Mouse (Mus musculus): ENCODE data around the gene Papln. TPM values are rescaled to one million over a fixed set of nuclear protein-coding genes. Genes with fewer than 3 reads are reported as not detected.

Gene Papln
- polyA plus RNA-seq, 1 experiment from 2014 or later, result not detected

DNA sequence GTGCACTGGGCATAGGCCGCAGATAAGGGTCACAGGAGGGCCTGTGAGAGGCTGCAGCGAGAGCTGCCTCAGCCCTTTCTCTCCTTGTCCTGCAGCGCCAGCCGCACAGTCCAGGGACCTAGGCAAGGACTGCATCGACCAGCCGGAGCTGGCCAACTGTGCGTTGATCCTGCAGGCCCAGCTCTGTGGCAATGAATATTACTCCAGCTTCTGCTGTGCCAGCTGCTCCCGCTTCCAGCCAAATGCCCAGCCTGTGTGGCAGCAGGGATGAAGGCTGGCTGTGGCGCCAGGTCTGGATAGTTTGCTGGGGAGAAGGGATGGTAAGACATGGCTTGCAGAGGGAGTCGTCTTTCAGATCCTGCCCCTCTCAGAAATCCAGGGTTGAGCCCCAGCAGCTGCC is 28.3 kb downstream of the Papln start:
- no peak overlapping the region for H3K27ac ChIP-seq (ENCODE audit: low read depth, low read length)
- H3K9ac ChIP-seq (ENCODE audit: low read length), result no peak overlapping the region
- no peak overlapping the region for H3K4me3 ChIP-seq (ENCODE audit: low read depth, low read length)
- DNase-seq (ENCODE audit: low spot score, missing footprints), result no peak
- ATAC-seq (ENCODE audit: low FRiP score), result no peak
- 87% methylated on average over 10 of the region's 10 CpGs for WGBS
- no peaks in the 10 kb centered on the region for H3K9me3 ChIP-seq (ENCODE audit: control insufficient read depth, low read length)
- H3K36me3 ChIP-seq (ENCODE audit: control insufficient read depth, insufficient read depth, low read length), result peaks cover 2% of the 10 kb centered on the region; the same call in 1 of the 2 replicates
- H3K4me1 ChIP-seq (ENCODE audit: control insufficient read depth, insufficient read depth, low read length), result no peaks in the 10 kb centered on the region
- no peak overlapping the region for H3K4me2 ChIP-seq
- H3K27me3 ChIP-seq (ENCODE audit: control insufficient read depth, insufficient read depth, low read length), result no peaks in the 10 kb centered on the region

DNA sequence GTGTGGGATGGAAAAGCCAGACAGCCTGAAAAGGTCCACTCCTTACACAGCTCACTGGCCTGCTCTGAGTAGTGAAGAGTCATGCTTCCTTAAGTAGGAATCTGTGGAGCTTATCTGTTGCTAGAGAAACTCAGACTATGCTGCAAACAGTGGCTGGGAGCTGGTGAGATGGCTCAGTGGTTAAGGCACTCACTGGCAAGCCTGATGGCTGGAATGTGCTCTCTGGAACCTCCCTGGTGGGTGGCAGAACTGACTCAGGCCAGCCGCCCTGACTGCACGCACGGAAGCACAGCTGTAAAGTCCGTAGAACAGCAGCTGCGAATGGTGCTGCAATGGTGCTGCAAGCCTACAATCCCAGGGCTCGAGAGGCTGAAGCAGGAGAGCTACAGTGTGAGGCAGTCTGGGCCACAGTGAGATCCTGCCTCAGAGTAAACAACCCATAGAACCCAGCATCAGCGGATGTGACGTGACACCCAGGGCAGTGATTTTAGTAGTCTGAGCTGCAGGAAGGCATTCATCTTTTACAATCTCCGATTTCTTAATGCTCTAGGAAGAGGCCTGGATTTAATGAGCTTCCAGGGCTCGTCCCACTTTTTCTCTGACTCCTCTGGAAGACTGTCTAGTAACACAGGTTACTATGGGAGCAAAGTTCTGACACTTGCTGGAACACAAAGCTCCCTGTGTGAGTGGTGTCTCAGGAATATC is 29.4 kb downstream of the Papln start:
- DNase-seq (ENCODE audit: low spot score, missing footprints), result peak; percentile 61
- no peaks in the 10 kb centered on the region for H3K4me1 ChIP-seq (ENCODE audit: control insufficient read depth, insufficient read depth, low read length)
- peaks cover 2% of the 10 kb centered on the region; the same call in 1 of the 2 replicates for H3K36me3 ChIP-seq (ENCODE audit: control insufficient read depth, insufficient read depth, low read length)
- H3K27ac ChIP-seq (ENCODE audit: low read depth, low read length), result no peak overlapping the region
- WGBS, result 75% methylated on average over 10 of the region's 10 CpGs
- no peak overlapping the region for H3K4me3 ChIP-seq (ENCODE audit: low read depth, low read length)
- H3K9me3 ChIP-seq (ENCODE audit: control insufficient read depth, low read length), result no peaks in the 10 kb centered on the region
- H3K27me3 ChIP-seq (ENCODE audit: control insufficient read depth, insufficient read depth, low read length), result no peaks in the 10 kb centered on the region
- H3K4me2 ChIP-seq, result no peak overlapping the region
- ATAC-seq (ENCODE audit: low FRiP score), result no peak
- H3K9ac ChIP-seq (ENCODE audit: low read length), result no peak overlapping the region

DNA sequence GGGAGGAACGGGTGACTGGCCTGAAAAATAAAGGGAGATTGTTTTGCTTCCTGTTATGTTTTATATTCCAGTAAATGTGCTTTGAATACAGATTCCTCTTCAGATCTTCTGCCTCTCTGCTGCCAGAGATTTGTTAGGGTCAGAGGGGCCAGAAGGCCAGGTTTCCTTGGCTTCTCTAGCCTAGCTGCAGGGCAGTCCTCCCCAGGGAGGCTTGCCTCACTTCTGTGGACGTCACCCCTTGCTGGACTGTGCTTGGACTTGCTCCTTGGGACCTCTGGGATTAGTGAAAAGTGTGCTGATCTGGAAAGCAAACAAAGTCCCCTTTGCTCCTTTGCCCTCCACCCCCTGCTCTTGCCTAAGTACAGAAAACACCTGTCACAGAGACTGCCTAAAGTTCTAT is 31.6 kb downstream of the Papln start:
- DNase-seq (ENCODE audit: low spot score, missing footprints), result peak; percentile 73
- H3K27me3 ChIP-seq (ENCODE audit: control insufficient read depth, insufficient read depth, low read length), result no peaks in the 10 kb centered on the region
- H3K9me3 ChIP-seq (ENCODE audit: control insufficient read depth, low read length), result no peaks in the 10 kb centered on the region
- H3K4me1 ChIP-seq (ENCODE audit: control insufficient read depth, insufficient read depth, low read length), result no peaks in the 10 kb centered on the region
- no peak overlapping the region for H3K4me3 ChIP-seq (ENCODE audit: low read depth, low read length)
- WGBS, result 55% methylated on average over 2 of the region's 2 CpGs
- H3K4me2 ChIP-seq, result no peak overlapping the region
- no peak overlapping the region for H3K27ac ChIP-seq (ENCODE audit: low read depth, low read length)
- H3K36me3 ChIP-seq (ENCODE audit: control insufficient read depth, insufficient read depth, low read length), result peaks cover 2% of the 10 kb centered on the region; the same call in 1 of the 2 replicates
- no peak for ATAC-seq (ENCODE audit: low FRiP score)
- no peak overlapping the region for H3K9ac ChIP-seq (ENCODE audit: low read length)

DNA sequence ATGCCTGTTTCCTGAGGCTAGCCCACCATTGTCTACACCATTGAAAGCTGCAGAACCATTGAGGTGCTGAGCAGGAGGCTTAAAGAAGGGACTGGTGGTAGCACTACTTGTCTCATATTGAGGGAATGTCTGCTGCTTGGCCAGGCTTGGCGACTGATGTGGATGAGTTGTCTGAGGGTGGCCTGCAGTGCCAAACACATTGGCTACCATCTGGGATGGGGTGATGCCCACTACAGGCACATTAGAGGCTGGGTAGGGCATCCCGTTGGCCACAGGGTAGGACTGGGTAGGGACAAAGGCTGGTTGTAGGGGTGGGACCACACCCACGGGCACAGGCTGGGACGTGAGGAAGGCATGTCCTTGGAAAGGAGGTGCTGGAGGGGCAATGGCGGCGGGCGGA is 32.2 kb downstream of the Papln start:
- H3K27ac ChIP-seq (ENCODE audit: low read depth, low read length), result no peak overlapping the region
- peak; percentile 51 for DNase-seq (ENCODE audit: low spot score, missing footprints)
- no peak for ATAC-seq (ENCODE audit: low FRiP score)

DNA sequence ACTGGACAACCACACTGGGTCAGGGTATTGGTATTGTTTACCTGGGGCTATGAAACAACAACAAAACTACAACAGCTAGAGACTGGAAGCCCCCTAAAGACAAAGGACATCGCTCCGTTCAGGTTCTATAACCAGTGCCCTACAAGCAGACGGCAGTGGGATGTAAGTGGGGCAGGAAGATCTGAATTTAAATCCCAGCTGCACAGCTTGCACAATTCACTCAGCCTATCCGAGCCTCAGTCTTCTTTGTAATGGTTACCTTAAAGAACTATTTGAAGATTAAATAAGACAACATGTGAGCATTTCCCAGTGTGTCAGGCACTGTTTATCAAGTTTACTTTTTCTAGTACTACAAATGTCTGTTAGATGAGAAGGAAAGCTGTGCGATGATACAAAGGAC is 34.9 kb downstream of the Papln start:
- no peak for ATAC-seq (ENCODE audit: low FRiP score)

More for the DNA sequence above, 32.2 kb downstream of the Papln start:
- Histone ChIP-seq H3K9ac (ENCODE audit: low read length) (no peak overlapping the region), H3K4me3 (ENCODE audit: low read depth, low read length) (no peak overlapping the region), H3K36me3 (ENCODE audit: control insufficient read depth, insufficient read depth, low read length) (peaks cover 2% of the 10 kb centered on the region; the same call in 1 of the 2 replicates), H3K4me1 (ENCODE audit: control insufficient read depth, insufficient read depth, low read length) (no peaks in the 10 kb centered on the region), H3K4me2 (no peak overlapping the region), H3K27me3 (ENCODE audit: control insufficient read depth, insufficient read depth, low read length) (no peaks in the 10 kb centered on the region), H3K9me3 (ENCODE audit: control insufficient read depth, low read length) (no peaks in the 10 kb centered on the region)
- WGBS, result 89% methylated on average over 7 of the region's 7 CpGs

DNA sequence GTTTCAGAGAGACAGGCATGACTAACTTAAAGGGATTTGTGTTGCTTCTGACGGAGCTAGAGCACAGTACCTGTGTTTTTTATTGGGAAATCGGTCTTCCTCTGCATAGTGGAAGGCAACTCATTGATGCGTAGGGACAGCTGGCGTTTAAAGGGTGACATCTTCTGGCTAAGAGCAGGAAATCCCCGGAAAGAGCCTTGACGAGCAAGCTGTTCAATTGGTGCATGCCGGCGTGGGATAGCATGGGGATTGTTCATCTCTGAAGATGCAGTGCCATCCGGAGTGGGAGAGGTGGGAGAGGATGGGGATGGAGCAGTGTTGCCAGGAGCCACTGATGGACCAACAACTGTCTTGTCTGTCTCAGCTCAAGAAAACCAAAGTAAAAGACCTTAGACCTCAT is 37.5 kb downstream of the Papln start:
- Histone ChIP-seq H3K4me1 (ENCODE audit: control insufficient read depth, insufficient read depth, low read length) (no peaks in the 10 kb centered on the region), H3K9me3 (ENCODE audit: control insufficient read depth, low read length) (no peaks in the 10 kb centered on the region; the same call in 1 of the 2 replicates), H3K9ac (ENCODE audit: low read length) (no peak overlapping the region), H3K36me3 (ENCODE audit: control insufficient read depth, insufficient read depth, low read length) (peaks cover 13% of the 10 kb centered on the region), H3K27ac (ENCODE audit: low read depth, low read length) (no peak overlapping the region), H3K27me3 (ENCODE audit: control insufficient read depth, insufficient read depth, low read length) (no peaks in the 10 kb centered on the region), H3K4me2 (no peak overlapping the region), H3K4me3 (ENCODE audit: low read depth, low read length) (no peak overlapping the region)
- WGBS, result 63% methylated on average over 9 of the region's 9 CpGs
- ATAC-seq (ENCODE audit: low FRiP score), result no peak
- DNase-seq (ENCODE audit: low spot score, missing footprints), result peak; percentile 69

More for the DNA sequence above, 34.9 kb downstream of the Papln start:
- WGBS, result 86% methylated on average over 5 of the region's 5 CpGs
- H3K4me1 ChIP-seq (ENCODE audit: control insufficient read depth, insufficient read depth, low read length), result no peaks in the 10 kb centered on the region
- no peaks in the 10 kb centered on the region; the same call in 1 of the 2 replicates for H3K36me3 ChIP-seq (ENCODE audit: control insufficient read depth, insufficient read depth, low read length)
- no peaks in the 10 kb centered on the region for H3K9me3 ChIP-seq (ENCODE audit: control insufficient read depth, low read length)
- no peak overlapping the region for H3K27ac ChIP-seq (ENCODE audit: low read depth, low read length)
- peak; percentile 78 for DNase-seq (ENCODE audit: low spot score, missing footprints)
- no peak overlapping the region for H3K4me2 ChIP-seq
- H3K4me3 ChIP-seq (ENCODE audit: low read depth, low read length), result no peak overlapping the region
- no peaks in the 10 kb centered on the region for H3K27me3 ChIP-seq (ENCODE audit: control insufficient read depth, insufficient read depth, low read length)
- H3K9ac ChIP-seq (ENCODE audit: low read length), result no peak overlapping the region

DNA sequence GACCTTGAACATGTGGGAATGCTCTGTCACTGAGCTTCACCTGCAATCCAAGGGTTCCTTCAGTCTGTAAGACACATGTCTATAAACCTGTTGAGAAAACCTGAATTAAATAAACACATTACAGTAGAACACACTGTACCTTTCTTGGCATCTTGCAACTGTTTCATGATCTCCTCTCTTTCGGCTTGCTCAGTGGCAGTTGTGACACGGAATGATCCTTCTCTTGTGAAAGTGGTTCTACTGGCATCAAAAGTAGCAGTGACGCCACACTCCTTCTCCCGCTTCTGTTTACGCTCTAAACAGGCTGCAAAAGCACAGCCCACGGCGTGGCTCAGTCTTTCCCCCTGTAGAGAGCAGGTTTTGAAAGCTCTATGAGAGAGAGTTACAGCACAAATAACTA is 40.2 kb downstream of the Papln start:
- Histone ChIP-seq H3K9ac (ENCODE audit: low read length) (no peak overlapping the region), H3K36me3 (ENCODE audit: control insufficient read depth, insufficient read depth, low read length) (peaks cover 25% of the 10 kb centered on the region)
- no peak for ATAC-seq (ENCODE audit: low FRiP score)

DNA sequence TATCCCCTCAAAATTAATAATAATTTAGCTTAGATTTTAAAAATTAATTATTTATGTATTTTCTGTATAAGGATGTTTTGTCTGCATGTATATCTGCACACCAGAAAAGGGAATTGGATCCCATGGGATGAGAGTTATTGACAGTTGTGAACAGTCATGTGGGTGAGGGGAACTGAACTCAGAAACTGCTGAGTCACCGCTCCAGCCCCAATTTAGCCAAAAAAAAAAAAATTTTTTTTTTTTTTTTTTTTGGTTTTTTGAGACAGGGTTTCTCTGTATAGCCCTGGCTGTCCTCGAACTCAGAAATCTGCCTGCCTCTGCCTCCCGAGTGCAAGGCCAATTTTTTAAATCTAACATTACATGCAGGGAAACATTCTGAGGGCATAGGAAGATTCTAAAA is 48.5 kb downstream of the Papln start:
- no peaks in the 10 kb centered on the region for H3K4me1 ChIP-seq (ENCODE audit: control insufficient read depth, insufficient read depth, low read length)
- no peak overlapping the region for H3K27ac ChIP-seq (ENCODE audit: low read depth, low read length)
- H3K4me2 ChIP-seq, result no peak overlapping the region
- no peaks in the 10 kb centered on the region for H3K27me3 ChIP-seq (ENCODE audit: control insufficient read depth, insufficient read depth, low read length)
- 91% methylated on average over 3 of the region's 3 CpGs for WGBS
- peaks cover 3% of the 10 kb centered on the region; the same call in 1 of the 2 replicates for H3K36me3 ChIP-seq (ENCODE audit: control insufficient read depth, insufficient read depth, low read length)
- no peak for ATAC-seq (ENCODE audit: low FRiP score)
- no peak for DNase-seq (ENCODE audit: low spot score, missing footprints)
- H3K9ac ChIP-seq (ENCODE audit: low read length), result no peak overlapping the region
- H3K4me3 ChIP-seq (ENCODE audit: low read depth, low read length), result no peak overlapping the region
- no peaks in the 10 kb centered on the region for H3K9me3 ChIP-seq (ENCODE audit: control insufficient read depth, low read length)

More for the DNA sequence above, 40.2 kb downstream of the Papln start:
- H3K4me3 ChIP-seq (ENCODE audit: low read depth, low read length), result no peak overlapping the region
- H3K27me3 ChIP-seq (ENCODE audit: control insufficient read depth, insufficient read depth, low read length), result no peaks in the 10 kb centered on the region
- H3K4me2 ChIP-seq, result no peak overlapping the region
- H3K27ac ChIP-seq (ENCODE audit: low read depth, low read length), result no peak overlapping the region
- H3K4me1 ChIP-seq (ENCODE audit: control insufficient read depth, insufficient read depth, low read length), result no peaks in the 10 kb centered on the region
- 90% methylated on average over 7 of the region's 7 CpGs for WGBS
- H3K9me3 ChIP-seq (ENCODE audit: control insufficient read depth, low read length), result no peaks in the 10 kb centered on the region; the same call in 1 of the 2 replicates
- DNase-seq (ENCODE audit: low spot score, missing footprints), result no peak

DNA sequence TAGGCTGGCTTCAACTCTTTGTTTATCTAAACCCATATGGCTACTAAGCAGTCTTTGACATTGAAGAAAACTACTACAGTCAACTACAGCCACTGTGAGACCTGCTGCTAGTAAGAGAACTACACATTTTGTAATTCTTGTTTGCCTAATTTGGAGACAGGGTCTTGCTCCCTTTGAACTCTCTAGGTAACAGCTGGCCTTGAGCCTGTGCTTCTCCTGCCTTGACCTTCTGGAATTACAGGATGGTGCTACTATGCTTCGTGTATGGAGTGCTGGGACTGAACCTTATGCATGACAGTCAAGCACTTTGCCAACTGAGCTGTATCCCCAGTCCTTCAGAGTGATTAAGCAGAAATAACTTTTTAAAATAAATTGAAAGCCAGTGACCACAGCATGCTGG is 53.2 kb downstream of the Papln start:
- Histone ChIP-seq H3K27me3 (ENCODE audit: control insufficient read depth, insufficient read depth, low read length) (no peaks in the 10 kb centered on the region), H3K27ac (ENCODE audit: low read depth, low read length) (no peak overlapping the region), H3K36me3 (ENCODE audit: control insufficient read depth, insufficient read depth, low read length) (no peaks in the 10 kb centered on the region), H3K4me1 (ENCODE audit: control insufficient read depth, insufficient read depth, low read length) (no peaks in the 10 kb centered on the region), H3K4me2 (no peak overlapping the region), H3K9me3 (ENCODE audit: control insufficient read depth, low read length) (no peaks in the 10 kb centered on the region), H3K4me3 (ENCODE audit: low read depth, low read length) (no peak overlapping the region), H3K9ac (ENCODE audit: low read length) (no peak overlapping the region)
- ATAC-seq (ENCODE audit: low FRiP score), result no peak
- DNase-seq (ENCODE audit: low spot score, missing footprints), result peak; percentile 68
- 84% methylated on average over 1 of the region's 1 CpGs for WGBS
